Comparison of ENCODE assay signal across 8 mouse cellular contexts in the genomic region with DNA sequence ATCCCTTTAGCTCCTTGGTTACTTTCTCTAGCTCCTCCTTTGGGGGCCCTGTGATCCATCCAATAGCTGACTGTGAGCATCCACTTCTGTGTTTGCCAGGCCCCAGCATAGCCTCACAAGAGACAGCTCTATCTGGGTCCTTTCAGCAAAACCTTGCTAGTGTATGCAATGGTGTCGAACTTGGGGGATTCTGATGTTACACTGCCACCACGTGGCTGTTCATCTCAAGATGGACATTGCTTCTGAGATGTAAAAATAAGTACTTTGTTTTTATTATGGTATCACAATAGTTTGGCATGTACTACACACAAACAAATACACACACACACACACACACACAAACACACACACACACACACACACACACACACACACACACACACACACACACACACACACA.
DNase-seq lines count a peak whose midpoint lies in the region.

No protein-coding gene starts in this region.

- intact Hi-C loops in left cerebral cortex, postnatal 10 days (cut with DNase I) = loop anchor here (2.0 kb wide), 1 partner anchor 360 kb away; no protein-coding TSS in a partner anchor

- peak; percentile 37 to 38 for DNase-seq in B cell, adult 2 months
- DNase-seq in adrenal gland, postnatal 4 days (ENCODE audit: low spot score in 2 of 2) = peak; percentile 4 to 18
- DNase-seq in embryo, embryonic 9.5 days (ENCODE audit: extremely low spot score) = peak; percentile 53
- peak; percentile 14 for DNase-seq in gastrocnemius, postnatal 25 days
- peak; percentile 72 for DNase-seq in kidney, adult 18-20 months
- peak; percentile 31 to 56 for DNase-seq in left cerebral cortex, postnatal 10 days (ENCODE audit: extremely low spot score in 1 of 2, low spot score in 2 of 2)
- peak; percentile 67 for DNase-seq in mesoderm, embryonic 11.5 days (ENCODE audit: low read depth, low spot score)
- peak; percentile 18 to 30 for DNase-seq in right cerebral cortex, postnatal 36 days (ENCODE audit: low spot score in 2 of 2)

Comparison
In these comparisons a context has a peak if more than half of its experiments do, and no peak if none do; other contexts are left out.
1. Peak in every context shown above with its lines: DNase-seq.
2. DNase-seq: peak in every context shown above with its lines; median percentile 72 in kidney, adult 18-20 months; 67 in mesoderm, embryonic 11.5 days; 53 in embryo, embryonic 9.5 days; 44 in left cerebral cortex, postnatal 10 days; 38 in B cell, adult 2 months; 24 in right cerebral cortex, postnatal 36 days; 14 in gastrocnemius, postnatal 25 days; 11 in adrenal gland, postnatal 4 days.